Mouse (Mus musculus): Measurements from ENCODE around the gene Scrn1. TPM values are rescaled to one million over a fixed set of nuclear protein-coding genes. Genes with fewer than 3 reads are reported as not detected.

Scrn1 gene
- polyA plus RNA-seq, 1 experiment from 2014 or later, result 91.6 TPM

DNA sequence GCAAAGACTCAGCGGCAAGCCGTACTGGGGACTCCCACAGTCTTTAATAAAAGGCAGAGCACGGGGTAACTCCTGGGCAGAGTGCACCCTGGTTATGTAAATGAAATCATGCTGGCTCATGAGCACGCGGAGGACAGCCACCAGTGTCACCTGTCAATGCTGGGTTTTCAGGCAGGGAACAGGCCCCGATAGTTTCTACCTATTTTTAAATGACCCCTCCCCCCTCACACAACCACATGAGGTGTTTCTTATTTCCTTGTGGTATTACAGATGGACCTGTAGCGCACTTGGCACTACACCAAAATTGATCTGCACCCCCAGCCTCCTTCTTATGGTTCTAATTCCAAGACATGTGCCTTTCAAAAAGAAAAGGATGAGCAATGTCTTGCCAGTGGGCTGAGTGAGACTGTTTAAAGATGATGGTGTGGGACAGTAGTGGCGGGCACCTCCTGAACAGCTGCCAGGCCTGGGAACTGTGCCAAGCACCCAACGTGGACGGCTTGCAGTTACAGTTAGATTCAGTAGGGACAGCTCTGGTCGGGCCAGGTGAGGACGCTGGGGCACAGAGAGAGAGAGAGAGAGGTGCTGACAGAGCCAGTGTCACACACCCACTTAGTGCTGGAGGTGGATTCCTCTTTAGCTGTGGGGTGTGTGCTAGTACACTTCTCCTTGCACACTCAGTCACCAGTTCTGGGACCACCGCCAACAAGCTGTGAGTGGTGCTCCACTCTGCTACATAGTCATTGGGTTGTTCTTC is 105.2 kb downstream of the Scrn1 start:
- no peaks in the 10 kb centered on the region for H3K9me3 ChIP-seq
- WGBS, result 61% methylated on average over 13 of the region's 13 CpGs

GRCm38 (mm10) chr6:54460172-54460914 is 105.9 kb downstream of the Scrn1 start:
- 82% methylated on average over 6 of the region's 6 CpGs for WGBS
- no peak overlapping the region for H3K27ac ChIP-seq
- no peaks in the 10 kb centered on the region for H3K36me3 ChIP-seq
- no peak overlapping the region for H3K4me3 ChIP-seq
- peaks cover 8% of the 10 kb centered on the region; the same call in 1 of the 2 replicates for H3K27me3 ChIP-seq
- peaks cover 27% of the 10 kb centered on the region for H3K4me1 ChIP-seq (replicated peaks)
- H3K9me3 ChIP-seq, result no peaks in the 10 kb centered on the region
- no peak overlapping the region for H3K9ac ChIP-seq
- no peak overlapping the region for H3K4me2 ChIP-seq
- ATAC-seq (ENCODE audit: low FRiP score), result no peak

More for the DNA sequence above, 105.2 kb downstream of the Scrn1 start:
- H3K4me2 ChIP-seq, result no peak overlapping the region
- peaks cover 9% of the 10 kb centered on the region; the same call in 1 of the 2 replicates for H3K27me3 ChIP-seq
- H3K9ac ChIP-seq, result no peak overlapping the region
- H3K36me3 ChIP-seq, result no peaks in the 10 kb centered on the region
- H3K4me3 ChIP-seq, result no peak overlapping the region
- H3K27ac ChIP-seq, result no peak overlapping the region
- no peak for ATAC-seq (ENCODE audit: low FRiP score)
- peaks cover 27% of the 10 kb centered on the region for H3K4me1 ChIP-seq (replicated peaks)

DNA sequence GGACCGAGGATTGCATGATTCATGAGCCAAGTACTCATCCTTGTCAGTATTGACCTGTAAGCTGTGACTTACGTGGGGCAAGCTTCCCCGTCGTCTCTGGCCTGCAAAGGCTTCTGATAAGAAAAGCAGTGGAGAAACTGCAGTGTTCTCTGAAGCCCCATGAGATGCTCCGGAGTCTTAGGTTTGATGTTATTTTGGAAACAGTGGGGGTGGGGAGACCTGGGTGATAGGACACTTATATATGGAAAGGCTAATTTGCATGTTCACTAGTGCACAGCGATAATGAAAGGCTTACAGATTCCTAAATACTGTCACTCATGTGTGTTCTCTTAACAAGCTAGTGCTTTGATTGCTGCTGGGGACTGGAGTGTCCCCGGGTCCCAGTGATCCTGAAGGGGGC is 106.6 kb downstream of the Scrn1 start:
- peaks cover 5% of the 10 kb centered on the region; the same call in 1 of the 2 replicates for H3K27me3 ChIP-seq
- H3K4me2 ChIP-seq, result no peak overlapping the region
- H3K9ac ChIP-seq, result no peak overlapping the region
- 64% methylated on average over 7 of the region's 7 CpGs for whole genome bisulfite sequencing
- H3K4me3 ChIP-seq, result no peak overlapping the region
- H3K4me1 ChIP-seq (replicated peaks), result peaks cover 27% of the 10 kb centered on the region
- no peak for ATAC-seq (ENCODE audit: low FRiP score)
- no peaks in the 10 kb centered on the region for H3K9me3 ChIP-seq
- no peaks in the 10 kb centered on the region for H3K36me3 ChIP-seq
- no peak overlapping the region for H3K27ac ChIP-seq

Other genes starting within 250 kb of the Scrn1 start
- 0.92 and 1.1 TPM in 2 replicates for gene Prr15, start 240.7 kb downstream of the Scrn1 start, polyA plus RNA-seq (2015; fragmentation: Nextera tagmentation; extraction: Ambion mirVana)
- gene Wipf3, start 136.9 kb downstream of the Scrn1 start, polyA plus RNA-seq (2015; fragmentation: Nextera tagmentation; extraction: Ambion mirVana), result 3.2 and 3.5 TPM in 2 replicates
- gene Plekha8, start 28.6 kb upstream of the Scrn1 start, polyA plus RNA-seq (2015; fragmentation: Nextera tagmentation; extraction: Ambion mirVana), result 8.8 and 9.2 TPM in 2 replicates
- gene Fkbp14, start 30.8 kb upstream of the Scrn1 start, polyA plus RNA-seq (2015; fragmentation: Nextera tagmentation; extraction: Ambion mirVana), result 10.6 and 11.9 TPM in 2 replicates
- gene Mturn, start 115.1 kb upstream of the Scrn1 start, polyA plus RNA-seq (2015; fragmentation: Nextera tagmentation; extraction: Ambion mirVana), result 71.0 and 75.9 TPM in 2 replicates